Mouse (Mus musculus) olfactory bulb, adult 2 months (tissue): Measurements from ENCODE around the gene 2310007B03Rik.

Experiments
- CTCF ChIP-seq: fragments of 200-500 bp; IDR thresholded peaks from 2 replicates; pipeline ENCODE4 v1.5.1; 2012; ENCODE audit warnings: low read depth, mild to moderate bottlenecking, low read length, moderate library complexity; ENCODE audit not compliant: insufficient read depth
- POLR2A ChIP-seq: fragments of 200-500 bp; IDR thresholded peaks from 2 replicates; pipeline ENCODE4 v1.6.1; 2012; ENCODE audit warnings: mild to moderate bottlenecking, low read depth, low read length, moderate library complexity; ENCODE audit not compliant: insufficient read depth

DNA sequence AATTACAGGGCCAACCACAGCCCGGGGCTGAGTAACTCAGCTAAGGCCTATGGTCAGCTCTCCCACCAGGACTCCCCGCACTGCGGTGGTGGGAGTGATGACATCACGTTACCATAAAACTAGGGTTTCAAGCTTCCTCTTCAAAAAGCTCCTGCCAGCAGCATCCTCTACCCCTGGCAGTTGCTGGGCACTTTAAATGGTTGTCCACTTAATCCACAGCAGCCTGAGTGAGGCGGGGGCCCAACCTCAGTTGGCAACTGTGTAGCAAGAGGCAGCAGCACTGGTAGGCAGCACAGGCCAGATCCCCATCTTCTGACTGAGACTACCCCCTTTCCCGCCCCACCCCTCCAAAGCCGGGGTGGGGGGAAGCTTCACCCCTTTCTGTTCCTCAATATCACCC, 58.0 kb downstream of the 2310007B03Rik start:
- TF ChIP-seq CTCF, result no peak
- TF ChIP-seq POLR2A, result no peak
